Mouse (Mus musculus) embryonic facial prominence, embryonic 15.5 days (tissue): ENCODE results near the gene Nanos2. TPM values are rescaled to one million over a fixed set of nuclear protein-coding genes. Genes with fewer than 3 reads are reported as not detected.

ENCODE experiments used
- polyA plus RNA-seq: library from polyadenylated mRNA; unstranded; fragments of >200 nt; fragmentation: Nextera tagmentation; extraction: Ambion mirVana; gene quantifications from 2 replicates; pipeline ENCODE4 v1.2.1, GENCODE M21; 2015

Nanos2 gene
- polyA plus RNA-seq, 1 experiment from 2014 or later = not detected

Other genes starting within 250 kb of the Nanos2 start
- not detected in 2 replicates for gene Psg19, start 188.9 kb upstream of the Nanos2 start, polyA plus RNA-seq
- gene Psg17, start 165.8 kb upstream of the Nanos2 start, polyA plus RNA-seq = not detected in 2 replicates
- 1.0 and 1.1 TPM in 2 replicates for gene Mill2, start 147.4 kb upstream of the Nanos2 start, polyA plus RNA-seq
- gene Pglyrp1, start 116.1 kb upstream of the Nanos2 start, polyA plus RNA-seq = 9.7 and 16.3 TPM in 2 replicates
- gene Ccdc61, start 77.0 kb upstream of the Nanos2 start, polyA plus RNA-seq = 31.8 and 40.3 TPM in 2 replicates
- 0.56 and 0.60 TPM in 2 replicates for gene Nova2, start 61.5 kb upstream of the Nanos2 start, polyA plus RNA-seq
- 5.9 and 6.3 TPM in 2 replicates for gene Mypop, start 3.8 kb downstream of the Nanos2 start, polyA plus RNA-seq
- 31.1 and 32.2 TPM in 2 replicates for gene Irf2bp1, start 16.6 kb downstream of the Nanos2 start, polyA plus RNA-seq
- gene Foxa3, start 36.1 kb downstream of the Nanos2 start, polyA plus RNA-seq = 0.58 and 1.3 TPM in 2 replicates
- 35.3 and 36.8 TPM in 2 replicates for gene Sympk, start 37.0 kb downstream of the Nanos2 start, polyA plus RNA-seq
- not detected in 2 replicates for gene Rsph6a, start 67.3 kb downstream of the Nanos2 start, polyA plus RNA-seq
- gene Dmwd, start 88.8 kb downstream of the Nanos2 start, polyA plus RNA-seq = 18.7 and 20.1 TPM in 2 replicates
- 42.4 and 60.4 TPM in 2 replicates for gene Dmpk, start 96.4 kb downstream of the Nanos2 start, polyA plus RNA-seq
- gene Six5, start 107.2 kb downstream of the Nanos2 start, polyA plus RNA-seq = 12.7 and 14.7 TPM in 2 replicates
- 1.9 and 2.3 TPM in 2 replicates for gene Gm4969, start 131.0 kb downstream of the Nanos2 start, polyA plus RNA-seq
- 14.7 and 16.3 TPM in 2 replicates for gene Fbxo46, start 132.5 kb downstream of the Nanos2 start, polyA plus RNA-seq
- 13.9 and 15.1 TPM in 2 replicates for gene Qpctl, start 161.9 kb downstream of the Nanos2 start, polyA plus RNA-seq
- 139 and 140 TPM in 2 replicates for gene Snrpd2, start 162.3 kb downstream of the Nanos2 start, polyA plus RNA-seq
- 0.68 and 1.1 TPM in 2 replicates for gene Gipr, start 178.7 kb downstream of the Nanos2 start, polyA plus RNA-seq
- gene Eml2, start 189.0 kb downstream of the Nanos2 start, polyA plus RNA-seq = 10.4 and 12.8 TPM in 2 replicates
- 1.7 and 1.9 TPM in 2 replicates for gene Gpr4, start 225.1 kb downstream of the Nanos2 start, polyA plus RNA-seq
- 30.8 and 32.5 TPM in 2 replicates for gene Opa3, start 240.9 kb downstream of the Nanos2 start, polyA plus RNA-seq